Mouse (Mus musculus) liver, adult 2 months (tissue): ENCODE measurements at regions not wholly inside any gene's neighbourhood (a gene's known extent, or its start where the extent isn't known, plus 50 kb on each side); places are given as distances from the start of the nearest gene placed in this dataset.

Experiments
- CTCF ChIP-seq: fragments of 200-500 bp; IDR thresholded peaks from 2 replicates; pipeline ENCODE4 v1.5.1; 2011; ENCODE audit warnings: low read depth, low read length, control low read depth
- POLR2A ChIP-seq: fragments of 200-500 bp; IDR thresholded peaks from 2 replicates; pipeline ENCODE4 v1.6.1; 2011; ENCODE audit warnings: low read length, control low read depth; ENCODE audit not compliant: insufficient read depth; ENCODE audit errors: extremely low read depth

- TF ChIP-seq CTCF (no peak), POLR2A (no peak)
These were observed 453.3 kb upstream of the Kif18a start for GRCm38 (mm10) chr2:108827106-108827838.
